Mouse (Mus musculus) heart, adult 2 months (tissue): ENCODE measurements around the gene Rnf130. TPM values are rescaled to one million over a fixed set of nuclear protein-coding genes. Genes with fewer than 3 reads are reported as not detected.

Experiments used
- DNase-seq, 2 experiments: peaks; one replicate each; pipeline ENCODE4 v3.0.0; 2021
- H3K27ac ChIP-seq: fragments of 200-600 bp; 2 replicates; pipeline ENCODE4 v1.8.1; 2022
- H3K27me3 ChIP-seq: fragments of 200-500 bp; 2 replicates; pipeline ENCODE4 v1.6.1; 2012; ENCODE audit warnings: mild to moderate bottlenecking, low read length, inconsistent platforms, mixed read lengths; ENCODE audit not compliant: control insufficient read depth, insufficient read depth
- H3K36me3 ChIP-seq: fragments of 200-500 bp; 2 replicates; pipeline ENCODE4 v1.6.1; 2012; ENCODE audit warnings: low read length, inconsistent platforms; ENCODE audit not compliant: control insufficient read depth, insufficient read depth
- H3K4me1 ChIP-seq: fragments of 200-500 bp; 2 replicates; pipeline ENCODE4 v1.6.1; 2011; ENCODE audit warnings: low read length; ENCODE audit not compliant: control insufficient read depth, insufficient read depth
- H3K4me3 ChIP-seq: fragments of 200-600 bp; 2 replicates; pipeline ENCODE4 v1.8.1; 2022
- H3K79me2 ChIP-seq: fragments of 200-500 bp; replicated peaks from 2 replicates; pipeline ENCODE4 v1.6.1; 2012; ENCODE audit warnings: mild to moderate bottlenecking, inconsistent platforms, low read length, moderate library complexity, mixed read lengths; ENCODE audit not compliant: control insufficient read depth, insufficient read depth
- H3K9ac ChIP-seq: fragments of 200-500 bp; 2 replicates; pipeline ENCODE4 v1.6.1; 2012; ENCODE audit warnings: low read depth, mild to moderate bottlenecking, control low read depth, inconsistent platforms, low read length, mixed read lengths
- CTCF ChIP-seq: fragments of 200-600 bp; IDR thresholded peaks from 2 replicates; pipeline ENCODE4 v1.8.1; 2022; ENCODE audit warnings: antibody characterized with exemption, mild to moderate bottlenecking, moderate library complexity
- EP300 ChIP-seq: fragments of 200-500 bp; IDR thresholded peaks from 2 replicates; pipeline ENCODE4 v1.6.1; 2011; ENCODE audit warnings: low read depth, low read length, control low read depth; ENCODE audit not compliant: insufficient read depth
- POLR2A ChIP-seq: fragments of 200-500 bp; IDR thresholded peaks from 2 replicates; pipeline ENCODE4 v1.6.1; 2011; ENCODE audit warnings: mild to moderate bottlenecking, low read depth, low read length, control low read depth; ENCODE audit not compliant: insufficient read depth
- WGBS: fragments of 180-500 bp; shearing (Covaris S2); methylation state at CpG from one replicate; pipeline ENCODE4 v1.1.7; 2018; 5-methylcytosine and 5-hydroxymethylcytosine counted together
- intact Hi-C: fragments of 180-260 bp; cut with DNase I; formaldehyde crosslinking; loops from one replicate; pipeline ENCODE4 v1.15.1; 2025
- long read RNA-seq: library from polyadenylated mRNA; stranded (forward); transcript quantifications from one replicate; pipeline ENCODE4 v2.0.0, GENCODE M21; 2021
- polyA plus RNA-seq: library from polyadenylated mRNA; depleted of rRNA; stranded (reverse); fragments of >200 nt; gene quantifications from 2 replicates; pipeline ENCODE4 v1.2.3, GENCODE M21; 2012; rRNA removed
- total RNA-seq, 2 experiments: library from RNA; stranded (reverse); gene quantifications; 2 replicates each; pipeline ENCODE4 v1.2.3; 2021

The Rnf130 gene
- total RNA-seq (10 to 100 TPM; 49.5 to 53.2 TPM), polyA plus RNA-seq (26.6 and 31.8 TPM in 2 replicates)
- long read RNA-seq, transcript Rnf130-201 (8 exons, 1,415 nt), result minor isoform, 7 of 57 reads
- long read RNA-seq, transcript Rnf130-202 (9 exons, 1,502 nt), result major isoform, 42 of 57 reads
- long read RNA-seq, partial matches to known transcripts, result 0 of 57 reads
- long read RNA-seq, other reads (novel, unspliced or antisense), result 8 of 57 reads

- TF ChIP-seq CTCF, result peak; percentile 30; the same call in 1 of the 2 replicates
- TF ChIP-seq POLR2A, result peak; percentile 74; the same call in 1 of the 2 replicates
- TF ChIP-seq EP300, result no peak; the same call in 1 of the 2 replicates
- 1% methylated on average over 127 of the region's 129 CpGs for WGBS
- intact Hi-C loops, result loop anchor here (2.0 to 5.0 kb wide), 2 partner anchors 47 to 84 kb away; no protein-coding TSS in a partner anchor
Measured at GRCm38 (mm10) chr11:50024833-50025720, at the start of gene Rnf130. Rnf130 (plus strand) TSS chr11:50025346.

DNA sequence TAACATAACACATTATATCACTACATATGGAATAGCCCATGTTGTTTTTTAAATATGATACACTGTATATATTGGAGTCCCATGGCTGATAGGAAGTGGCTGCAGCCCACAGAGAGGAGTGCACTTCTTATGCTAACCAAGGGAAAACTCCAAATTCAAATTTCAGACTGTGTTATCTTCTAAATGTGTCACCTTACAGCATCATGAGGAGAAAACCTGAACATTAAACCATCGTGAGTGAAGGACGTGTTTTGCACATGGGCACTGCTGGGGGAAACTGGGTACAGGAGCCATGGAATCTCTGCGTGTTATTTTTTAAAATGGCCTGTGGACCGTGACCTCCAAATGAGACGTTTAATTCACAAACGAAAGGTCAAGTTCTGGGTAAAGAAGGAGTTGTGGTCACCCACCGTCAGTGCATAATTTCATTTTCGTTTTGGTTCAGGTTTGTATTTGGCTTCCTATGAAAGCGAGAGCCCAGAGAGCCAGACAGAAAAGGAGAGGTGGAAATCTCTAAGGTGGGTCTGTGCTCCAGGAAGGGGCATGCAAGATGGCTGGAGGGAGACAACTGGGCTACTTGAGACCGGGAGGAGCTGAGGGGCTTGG, 47.1 kb upstream of the Rnf130 start:
- no peak overlapping the region for H3K9ac ChIP-seq
- 85% methylated on average over 10 of the region's 10 CpGs for WGBS
- H3K36me3 ChIP-seq, result no peaks in the 10 kb centered on the region
- H3K27ac ChIP-seq, result no peak overlapping the region
- no peaks in the 10 kb centered on the region for H3K27me3 ChIP-seq
- no peaks in the 10 kb centered on the region for H3K79me2 ChIP-seq
- TF ChIP-seq POLR2A, result no peak
- TF ChIP-seq CTCF, result no peak
- no peak for TF ChIP-seq EP300
- no peak overlapping the region for H3K4me3 ChIP-seq
- intact Hi-C loops, result no loop called here
- DNase-seq, result no peak
- H3K4me1 ChIP-seq, result no peaks in the 10 kb centered on the region

More at GRCm38 (mm10) chr11:50024833-50025720, at the start of gene Rnf130:
- Histone ChIP-seq H3K79me2 (peaks cover 3% of the 10 kb centered on the region), H3K4me3 (peak within 1 kb of the TSS; percentile 94), H3K9ac (peak within 1 kb of the TSS; percentile 96), H3K27ac (peak within 1 kb of the TSS; percentile 100), H3K36me3 (no peaks in the 10 kb centered on the region), H3K4me1 (peaks cover 5% of the 10 kb centered on the region), H3K27me3 (no peaks in the 10 kb centered on the region)
- DNase-seq, result peak; percentile 96 to 98

- Histone ChIP-seq H3K36me3 (no peaks in the 10 kb centered on the region), H3K79me2 (no peaks in the 10 kb centered on the region), H3K4me1 (no peaks in the 10 kb centered on the region), H3K27ac (no peak overlapping the region), H3K9ac (no peak overlapping the region), H3K27me3 (no peaks in the 10 kb centered on the region), H3K4me3 (no peak overlapping the region)
- TF ChIP-seq CTCF (no peak), POLR2A (no peak), EP300 (no peak)
- no peak for DNase-seq
- intact Hi-C loops, result no loop called here
- WGBS, result 94% methylated on average over 8 of the region's 8 CpGs
Measured at GRCm38 (mm10) chr11:49978935-49979334, 46.2 kb upstream of the Rnf130 start.

GRCm38 (mm10) chr11:49980681-49981235, 44.4 kb upstream of the Rnf130 start:
- DNase-seq, result no peak
- no peaks in the 10 kb centered on the region for H3K36me3 ChIP-seq
- H3K27ac ChIP-seq, result no peak overlapping the region
- H3K4me1 ChIP-seq, result no peaks in the 10 kb centered on the region
- H3K9ac ChIP-seq, result no peak overlapping the region
- intact Hi-C loops, result loop anchor here (10.0 kb wide), 2 partner anchors 244 to 384 kb away; no protein-coding TSS in a partner anchor
- H3K4me3 ChIP-seq, result no peak overlapping the region
- TF ChIP-seq CTCF, result no peak
- TF ChIP-seq POLR2A, result no peak
- TF ChIP-seq EP300, result no peak
- 87% methylated on average over 6 of the region's 6 CpGs for WGBS
- H3K27me3 ChIP-seq, result no peaks in the 10 kb centered on the region
- H3K79me2 ChIP-seq, result no peaks in the 10 kb centered on the region

DNA sequence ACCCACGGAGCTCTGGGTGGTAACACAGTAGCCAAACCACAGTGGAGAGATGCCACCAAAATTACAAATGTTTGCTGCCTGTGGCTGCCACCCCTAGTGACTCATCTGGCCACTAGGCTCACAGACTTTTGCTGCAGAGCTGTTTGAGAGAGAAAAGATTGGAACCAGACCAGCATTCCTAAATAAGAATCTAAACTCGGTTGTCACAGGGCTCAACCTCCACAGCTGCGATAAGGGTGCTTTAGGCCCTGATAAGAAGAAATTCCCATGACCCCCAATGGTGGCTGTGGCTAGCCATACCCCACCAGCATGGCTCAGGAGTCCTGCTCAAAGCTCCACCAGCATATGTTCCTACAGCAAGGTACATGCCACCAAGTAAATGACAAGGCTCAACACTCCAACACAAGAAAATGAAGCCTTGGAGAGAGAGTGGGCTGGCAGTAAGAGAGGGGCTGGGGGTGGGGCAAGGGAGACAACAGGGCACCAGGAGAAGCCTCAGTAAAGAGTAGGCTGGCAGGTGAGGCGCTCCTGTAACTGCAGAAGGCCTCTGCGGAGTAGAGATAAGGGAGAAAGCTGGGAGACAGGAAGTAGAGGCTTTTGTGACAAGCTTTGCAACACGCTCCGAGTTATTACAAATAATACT, 43.7 kb upstream of the Rnf130 start:
- H3K9ac ChIP-seq, result no peak overlapping the region
- H3K36me3 ChIP-seq, result no peaks in the 10 kb centered on the region
- H3K4me1 ChIP-seq, result no peaks in the 10 kb centered on the region
- H3K79me2 ChIP-seq, result no peaks in the 10 kb centered on the region
- no peak overlapping the region for H3K4me3 ChIP-seq
- DNase-seq, result no peak
- intact Hi-C loops, result loop anchor here (10.0 kb wide), 2 partner anchors 243 to 383 kb away; no protein-coding TSS in a partner anchor
- no peak overlapping the region for H3K27ac ChIP-seq
- no peak for TF ChIP-seq EP300
- TF ChIP-seq CTCF, result no peak
- no peak for TF ChIP-seq POLR2A
- WGBS, result 38% methylated on average over 7 of the region's 7 CpGs
- no peaks in the 10 kb centered on the region for H3K27me3 ChIP-seq
